Mouse (Mus musculus) kidney, adult 10 weeks (tissue): ENCODE measurements around the gene G6pdx. TPM values are rescaled to one million over a fixed set of nuclear protein-coding genes. Genes with fewer than 3 reads are reported as not detected.

Experiments
- polyA plus RNA-seq: library from polyadenylated mRNA; stranded (reverse); fragments of 350-450 nt; fragmentation: Illumina TruSeq; extraction: RNeasy Lipid Tissue Mini Kit (QIAGEN cat#74804); gene quantifications from one replicate; pipeline ENCODE4 v1.2.3, GENCODE M21; 2014; ENCODE audit warnings: low read depth, low replicate concordance

The G6pdx gene
- polyA plus RNA-seq: 9.0 TPM

DNA sequence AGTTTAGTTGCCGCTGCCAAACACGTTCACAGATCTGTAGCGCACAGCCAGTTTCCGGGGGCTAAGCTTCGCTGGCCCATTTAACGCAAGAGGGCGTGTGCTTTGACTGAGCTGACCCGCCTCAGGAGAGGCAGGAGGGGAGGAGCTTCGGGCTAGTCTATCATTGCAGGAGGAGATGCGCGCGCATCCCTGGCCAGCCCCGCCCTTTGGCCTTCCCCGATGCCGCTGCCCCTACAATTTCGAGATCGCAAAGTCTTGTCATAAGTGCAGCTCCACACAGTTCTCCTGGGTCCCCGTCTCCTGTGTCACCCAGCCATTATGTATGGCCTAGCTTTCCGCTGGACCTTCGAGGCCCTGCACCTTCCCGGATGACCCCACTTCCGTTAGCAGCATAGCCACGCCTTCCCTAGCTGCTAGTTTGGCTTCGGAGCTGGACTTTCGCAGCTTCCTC, at the start of gene G6pdx:
Gene G6pdx, minus strand, starts transcription at position 369 of the 451 bp plus-strand sequence.

DNA sequence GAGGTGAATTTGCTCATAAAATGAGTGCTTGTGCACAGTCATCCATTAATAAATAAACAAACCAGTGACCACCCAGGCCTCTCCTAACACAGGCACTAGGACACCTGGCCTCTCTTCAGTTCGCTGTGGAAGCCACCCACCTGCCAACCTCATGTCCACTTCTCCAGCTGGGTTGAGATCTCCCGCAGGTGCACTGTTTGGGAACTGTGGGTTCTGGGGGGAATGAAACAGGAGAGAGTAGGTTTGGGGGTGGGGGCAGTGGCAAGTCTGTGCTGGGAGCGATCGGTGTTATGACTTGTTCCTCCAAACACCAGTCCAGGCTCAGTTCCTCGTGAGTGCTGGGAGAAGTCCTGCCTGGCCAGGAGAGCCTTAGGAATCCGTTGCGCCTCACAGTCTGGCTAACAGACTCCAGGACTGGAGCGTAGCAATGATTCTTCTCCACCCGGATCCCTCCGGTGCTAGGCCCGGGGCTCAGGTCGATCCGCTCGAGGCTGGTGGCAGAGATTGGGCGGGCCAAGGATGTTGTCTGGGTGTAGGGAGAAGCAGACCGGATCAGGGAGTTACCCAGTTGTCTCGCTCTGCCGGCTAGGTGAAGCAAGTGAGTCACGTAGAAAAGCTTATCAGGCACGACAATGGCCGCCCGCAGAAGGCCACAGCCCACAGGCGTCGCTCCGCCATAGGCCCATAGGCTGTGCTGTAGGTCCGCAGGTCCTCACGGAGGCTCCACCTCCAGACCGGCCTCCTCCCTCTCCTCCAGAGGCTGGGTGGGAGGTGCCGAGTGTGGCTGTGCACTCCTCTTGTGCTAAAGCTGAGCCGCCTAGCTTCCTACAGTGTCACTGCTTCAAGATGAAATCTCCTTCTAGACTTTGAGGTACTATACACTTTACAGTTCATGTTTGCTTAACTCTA, 36.2 kb downstream of the G6pdx start, which contains the start of the genes Fam3a and Ikbkg:
Gene Fam3a, minus strand, starts transcription at position 738 of the 909 bp plus-strand sequence.
Gene Ikbkg, plus strand, starts transcription at position 756 of the 909 bp plus-strand sequence.

DNA sequence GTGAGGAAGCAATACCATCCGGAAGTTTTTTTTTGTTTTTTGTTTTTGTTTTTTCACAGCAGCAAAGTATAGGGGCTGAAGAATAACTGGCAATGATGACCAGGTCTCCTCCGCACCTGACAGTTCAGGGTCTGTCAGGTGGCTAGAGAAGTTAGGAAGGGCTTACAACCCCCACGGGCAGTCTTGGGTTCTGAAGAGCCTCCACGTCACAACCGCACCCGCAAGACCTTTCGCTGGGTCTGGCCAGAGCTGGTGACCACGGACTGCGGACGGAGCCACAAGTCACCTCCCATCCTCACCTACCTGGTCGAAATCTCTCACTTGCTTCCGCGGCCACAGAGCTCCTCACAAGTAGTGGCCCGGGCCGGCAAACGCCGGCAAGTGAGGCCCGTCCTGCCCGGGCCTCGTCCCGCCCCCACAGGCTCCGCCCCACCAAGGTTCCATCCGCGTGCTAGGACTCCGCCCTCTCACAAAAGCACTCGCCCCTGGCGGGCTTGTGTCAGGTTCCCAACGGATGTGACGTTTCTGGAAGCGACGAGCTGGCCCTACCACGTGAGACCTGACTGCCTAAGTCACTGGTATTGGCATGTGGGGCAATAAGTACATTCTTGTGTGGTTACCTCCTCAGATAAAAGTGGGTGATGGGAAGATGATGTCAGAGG, 56.0 kb downstream of the G6pdx start, which contains the start of the genes Ubl4a and Slc10a3:
Gene Ubl4a, minus strand, starts transcription at position 331 of the 662 bp plus-strand sequence.
Gene Slc10a3, minus strand, starts transcription at position 462 of the 662 bp plus-strand sequence.

Other genes with a start within 250 kb of the G6pdx start
- 14.1 TPM for gene Flna, start 179.4 kb downstream of the G6pdx start, polyA plus RNA-seq
- 34.6 TPM for gene Emd, start 174.5 kb downstream of the G6pdx start, polyA plus RNA-seq
- gene Rpl10, start 158.4 kb downstream of the G6pdx start, polyA plus RNA-seq: 1,026 TPM
- 37.2 TPM for gene Taz, start 147.3 kb downstream of the G6pdx start, polyA plus RNA-seq
- gene Dnase1l1, start 146.9 kb downstream of the G6pdx start, polyA plus RNA-seq: 17.5 TPM
- 252 TPM for gene Atp6ap1, start 132.1 kb downstream of the G6pdx start, polyA plus RNA-seq
- 120 TPM for gene Gdi1, start 124.2 kb downstream of the G6pdx start, polyA plus RNA-seq
- 23.5 TPM for gene Fam50a, start 116.2 kb downstream of the G6pdx start, polyA plus RNA-seq
- gene Plxna3, start 100.1 kb downstream of the G6pdx start, polyA plus RNA-seq: 0.12 TPM
- 13.5 TPM for gene Lage3, start 75.6 kb downstream of the G6pdx start, polyA plus RNA-seq
- gene Ubl4a, start 56.0 kb downstream of the G6pdx start, polyA plus RNA-seq: 43.2 TPM
- gene Slc10a3, start 55.8 kb downstream of the G6pdx start, polyA plus RNA-seq: 6.3 TPM
- 8.2 TPM for gene Fam3a, start 35.9 kb downstream of the G6pdx start, polyA plus RNA-seq
- 30.2 TPM for gene Ikbkg, start 35.9 kb downstream of the G6pdx start, polyA plus RNA-seq
- gene Gm6880, start 52.2 kb upstream of the G6pdx start, polyA plus RNA-seq: not detected
- not detected for gene Olfr1326-ps1, start 145.7 kb upstream of the G6pdx start, polyA plus RNA-seq
- not detected for gene Olfr1325, start 163.5 kb upstream of the G6pdx start, polyA plus RNA-seq
- gene Gm5640, start 216.4 kb upstream of the G6pdx start, polyA plus RNA-seq: not detected